19 mouse cellular contexts compared by ENCODE assay signal in the genomic region with DNA sequence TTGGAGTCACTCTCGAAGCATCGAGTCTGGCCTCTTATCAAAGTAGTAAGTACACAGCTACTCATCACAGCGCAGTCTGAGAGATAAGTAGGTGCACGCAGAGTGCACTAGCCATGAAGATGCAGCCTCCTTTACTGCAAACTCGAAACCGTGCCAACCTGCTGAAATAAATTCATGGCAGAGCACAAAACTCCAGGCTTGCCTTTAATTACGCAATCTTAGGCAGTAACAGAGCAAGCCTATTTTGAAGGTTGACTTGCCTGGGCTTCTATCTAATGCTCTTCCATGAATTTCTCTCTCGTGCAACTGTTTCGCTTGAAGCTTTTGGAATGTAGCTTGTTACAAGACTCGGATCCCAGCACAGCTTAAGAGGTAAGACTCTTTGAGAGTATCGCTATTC. TPM values are rescaled to one million over a fixed set of nuclear protein-coding genes. Genes with fewer than 3 reads are reported as not detected.
DNase-seq lines count a peak whose midpoint lies in the region; ATAC-seq and TF ChIP-seq lines count a peak whose summit lies in the region.
"Had no signal": no experiment of that assay in that cellular context is flagged by ENCODE, and none has a peak within 500 bp of the region (broad histone marks: within the 10 kb centered on the region; RNA-seq: fewer than 3 reads in every experiment).

No protein-coding gene starts in this region.

- no peak for TF ChIP-seq POLR2A in testis, adult 2 months (IDR thresholded peaks at IDR 0.05; ENCODE audit: control insufficient read depth, low read depth, low read length)

- WGBS in intestine, postnatal 0 days: 52% methylated on average over 11 of the region's 11 CpGs

- H3K4me3 ChIP-seq in testis, adult 2 months (ENCODE audit: control insufficient read depth, low read depth, low read length): no peak overlapping the region
- H3K4me3 ChIP-seq in intestine, postnatal 0 days (ENCODE audit: low read depth, low read length): no peak overlapping the region
- H3K4me3 ChIP-seq: hindbrain, embryonic 13.5 days; midbrain, embryonic 15.5 days; neural tube, embryonic 13.5 days; stomach, embryonic 15.5 days had no signal

- peaks cover 3% of the 10 kb centered on the region for H3K4me1 ChIP-seq in testis, adult 2 months (ENCODE audit: control insufficient read depth, insufficient read depth, low read length)
- peaks cover 4% of the 10 kb centered on the region; the same call in 1 of the 2 replicates for H3K4me1 ChIP-seq in intestine, postnatal 0 days (replicated peaks; ENCODE audit: control insufficient read depth, insufficient read depth, low read length)
- H3K4me1 ChIP-seq: midbrain, embryonic 15.5 days had no signal

- ATAC-seq in frontal cortex, adult (ENCODE audit: low TSS enrichment): peak; percentile 58; the same call in 1 of the 2 replicates
- no peak for ATAC-seq in intestine, postnatal 0 days
- ATAC-seq: midbrain, embryonic 15.5 days had no signal

- no peak overlapping the region for H3K9ac ChIP-seq in intestine, postnatal 0 days (ENCODE audit: low read depth, low read length)
- H3K9ac ChIP-seq: hindbrain, embryonic 13.5 days; midbrain, embryonic 15.5 days; neural tube, embryonic 13.5 days; stomach, embryonic 15.5 days had no signal

- DNase-seq in frontal cortex, postnatal 14 days (ENCODE audit: low spot score in 2 of 2): no peak
- no peak for DNase-seq in testis, postnatal 10 days (ENCODE audit: low spot score)
- no peak for DNase-seq in gastrocnemius, postnatal 25 days
- DNase-seq in spleen, adult 12 weeks (ENCODE audit: low spot score): no peak
- no peak for DNase-seq in c-Kit-positive CD71-positive TER-119-positive erythroid progenitor cells, embryonic 14.5 days (ENCODE audit: low spot score)
- DNase-seq: adrenal gland, postnatal 14 days; cerebellum, adult 9-10 months; embryo, embryonic 11 days; kidney, adult 18-20 months; retina, postnatal 1 day; thymus, postnatal 25 days had no signal

- no peak for TF ChIP-seq CTCF in testis, adult 2 months (IDR thresholded peaks at IDR 0.05; ENCODE audit: control insufficient read depth, insufficient read depth, insufficient replicate concordance, low read depth, low read length)
- no peak for TF ChIP-seq CTCF in intestine, postnatal 0 days (IDR thresholded peaks at IDR 0.05; ENCODE audit: low read depth)

- no peaks in the 10 kb centered on the region for H3K9me3 ChIP-seq in intestine, postnatal 0 days (ENCODE audit: control insufficient read depth)
- H3K9me3 ChIP-seq: hindbrain, embryonic 13.5 days; midbrain, embryonic 15.5 days; neural tube, embryonic 13.5 days; stomach, embryonic 15.5 days had no signal

- no peaks in the 10 kb centered on the region for H3K27me3 ChIP-seq in testis, adult 2 months (ENCODE audit: control insufficient read depth, insufficient read depth, low read length)
- no peaks in the 10 kb centered on the region for H3K27me3 ChIP-seq in intestine, postnatal 0 days (replicated peaks; ENCODE audit: control insufficient read depth, insufficient read depth, low read length)
- H3K27me3 ChIP-seq: hindbrain, embryonic 13.5 days; midbrain, embryonic 15.5 days; neural tube, embryonic 13.5 days; stomach, embryonic 15.5 days had no signal

- H3K27ac ChIP-seq in testis, adult 2 months (ENCODE audit: control insufficient read depth, insufficient read depth, low read depth, low read length): peak overlapping the region; percentile 72
- H3K27ac ChIP-seq in intestine, postnatal 0 days (ENCODE audit: low read depth, low read length): no peak overlapping the region
- H3K27ac ChIP-seq: hindbrain, embryonic 13.5 days; midbrain, embryonic 15.5 days; neural tube, embryonic 13.5 days had no signal

- no peaks in the 10 kb centered on the region; the same call in 1 of the 2 replicates for H3K36me3 ChIP-seq in testis, adult 2 months (ENCODE audit: control insufficient read depth, insufficient read depth, low read length)
- H3K36me3 ChIP-seq in intestine, postnatal 0 days (ENCODE audit: control insufficient read depth, insufficient read depth): no peaks in the 10 kb centered on the region
- H3K36me3 ChIP-seq: midbrain, embryonic 15.5 days; stomach, embryonic 15.5 days had no signal

- H3K4me2 ChIP-seq in intestine, postnatal 0 days (replicated peaks; ENCODE audit: low read depth): peak overlapping the region; percentile 30; the same call in 1 of the 2 replicates
- H3K4me2 ChIP-seq: hindbrain, embryonic 13.5 days; midbrain, embryonic 15.5 days; neural tube, embryonic 13.5 days; stomach, embryonic 15.5 days had no signal

RNA-seq across cellular contexts. Expression of a gene that starts 25.1 kb away (rescaled TPM):
- 66.8 and 80.0 TPM in 2 replicates for polyA plus RNA-seq in testis, adult 2 months (2012; rRNA removed)
- polyA plus RNA-seq in intestine, postnatal 0 days (2015; fragmentation: Nextera tagmentation; extraction: Ambion mirVana): 6.2 and 6.9 TPM in 2 replicates
- total RNA-seq in gastrocnemius, postnatal 25 days (2021): 1 to 10 TPM; 2.6 to 3.5 TPM
- total RNA-seq: MEL had no signal
